Mouse (Mus musculus): ENCODE measurements at regions not wholly inside any gene's neighbourhood (a gene's known extent, or its start where the extent isn't known, plus 50 kb on each side); places are given as distances from the start of the nearest gene placed in this dataset.

- no peak for DNase-seq (ENCODE audit: low spot score)
Observed at GRCm38 (mm10) chr5:119619906-119620305, 50.6 kb upstream of the Tbx3 start.

Data from ovary, adult 18-20 months (tissue).